Mouse (Mus musculus) frontal cortex, adult (tissue): ENCODE measurements around the gene Coa3.
"Not testable (repeated sequence)": the region's sequence is repeated elsewhere in the genome, so short reads cannot be mapped to it uniquely, and the experiment has no call there.

ENCODE experiments used
- ATAC-seq: cut with Nextera tagmentation; 2 replicates; pipeline ENCODE4 v1.9.2; 2017; ENCODE audit warnings: mild to moderate bottlenecking, moderate library complexity, mixed read lengths; ENCODE audit not compliant: low TSS enrichment

Gene Coa3

GRCm38 (mm10) chr11:101278223-101279192 is at the start of gene Coa3, which contains the start of gene Cntd1:
Gene Coa3 (minus strand): TSS chr11:101279114.
Gene Cntd1 (plus strand): TSS chr11:101279012.
- ATAC-seq: peak; percentile 99

- no peak for ATAC-seq
Observed at GRCm38 (mm10) chr11:101327311-101327710, 48.4 kb upstream of the Coa3 start.

- ATAC-seq: no peak
Observed at GRCm38 (mm10) chr11:101326147-101326546, 47.2 kb upstream of the Coa3 start.

- not testable (repeated sequence) for ATAC-seq
Observed at GRCm38 (mm10) chr11:101325201-101325600, 46.3 kb upstream of the Coa3 start.

GRCm38 (mm10) chr11:101324763-101325162 is 45.8 kb upstream of the Coa3 start, which contains the start of gene Aoc2:
Gene Aoc2 (plus strand): TSS chr11:101325063.
- ATAC-seq: no peak

GRCm38 (mm10) chr11:101323609-101324008 is 44.7 kb upstream of the Coa3 start:
- peak; percentile 74; the same call in 1 of the 2 replicates for ATAC-seq

- peak; percentile 30; the same call in 1 of the 2 replicates for ATAC-seq
Observed at GRCm38 (mm10) chr11:101316501-101316917, 37.6 kb upstream of the Coa3 start.

- peak; percentile 95 for ATAC-seq
Observed at GRCm38 (mm10) chr11:101315665-101316500, 37.0 kb upstream of the Coa3 start, which contains the start of gene Psme3. Gene Psme3 (plus strand): TSS chr11:101316213.

- no peak for ATAC-seq
Observed at GRCm38 (mm10) chr11:101315082-101315650, 36.3 kb upstream of the Coa3 start.

GRCm38 (mm10) chr11:101314567-101314966 is 35.7 kb upstream of the Coa3 start:
- no peak for ATAC-seq

GRCm38 (mm10) chr11:101312150-101312549 is 33.2 kb upstream of the Coa3 start:
- ATAC-seq: no peak

GRCm38 (mm10) chr11:101311083-101311482 is 32.2 kb upstream of the Coa3 start:
- no peak for ATAC-seq

GRCm38 (mm10) chr11:101307744-101308143 is 28.8 kb upstream of the Coa3 start:
- no peak for ATAC-seq

GRCm38 (mm10) chr11:101302004-101302798 is 23.3 kb upstream of the Coa3 start, which contains the start of gene Becn1:
Gene Becn1 (minus strand): TSS chr11:101302286.
- peak; percentile 99 for ATAC-seq

- no peak for ATAC-seq
Observed at GRCm38 (mm10) chr11:101301299-101302003, 22.5 kb upstream of the Coa3 start.

GRCm38 (mm10) chr11:101300881-101301280 is 22.0 kb upstream of the Coa3 start:
- no peak for ATAC-seq

- ATAC-seq: no peak
Observed at GRCm38 (mm10) chr11:101295191-101295590, 16.3 kb upstream of the Coa3 start.

GRCm38 (mm10) chr11:101291231-101291630 is 12.3 kb upstream of the Coa3 start:
- ATAC-seq: no peak

- no peak for ATAC-seq
Observed at GRCm38 (mm10) chr11:101287306-101287705, 8.4 kb upstream of the Coa3 start.

GRCm38 (mm10) chr11:101283805-101284204 is 4.9 kb upstream of the Coa3 start:
- ATAC-seq: no peak
